Mouse (Mus musculus): ENCODE data around the gene Gm20388. TPM values are rescaled to one million over a fixed set of nuclear protein-coding genes. Genes with fewer than 3 reads are reported as not detected.

Gene Gm20388
- polyA plus RNA-seq, 1 experiment, result 18.7 TPM

GRCm38 (mm10) chr8:122522796-122523651 is 2612.4 kb downstream of the Gm20388 start:
- WGBS, result 65% methylated on average over 14 of the region's 14 CpGs
- no peak for TF ChIP-seq CTCF (IDR thresholded peaks at IDR 0.05; ENCODE audit: borderline replicate concordance, insufficient read depth, low read depth, low read length)
- TF ChIP-seq POLR2A (IDR thresholded peaks at IDR 0.05; ENCODE audit: borderline replicate concordance, insufficient read depth, low read length), result no peak
- Histone ChIP-seq H3K27me3 (ENCODE audit: control insufficient read depth, insufficient read depth, low read length) (no peaks in the 10 kb centered on the region), H3K4me3 (replicated peaks; ENCODE audit: insufficient read depth, low read depth, low read length) (no peak overlapping the region), H3K4me1 (ENCODE audit: control insufficient read depth, insufficient read depth, low read length) (0 out of 2 replicates have a peak, but pooled peaks cover 14% of the 10 kb centered on the region), H3K27ac (ENCODE audit: insufficient read depth, low read length) (no peak overlapping the region)
- DNase-seq, result no peak

- TF ChIP-seq CTCF (IDR thresholded peaks at IDR 0.05; ENCODE audit: borderline replicate concordance, insufficient read depth, low read depth, low read length) (no peak), POLR2A (IDR thresholded peaks at IDR 0.05; ENCODE audit: borderline replicate concordance, insufficient read depth, low read length) (no peak)
- peak in 1 of 2 experiments; percentile 37 for DNase-seq
- Histone ChIP-seq H3K4me3 (replicated peaks; ENCODE audit: insufficient read depth, low read depth, low read length) (no peak overlapping the region), H3K27me3 (ENCODE audit: control insufficient read depth, insufficient read depth, low read length) (no peaks in the 10 kb centered on the region), H3K27ac (ENCODE audit: insufficient read depth, low read length) (no peak overlapping the region), H3K4me1 (ENCODE audit: control insufficient read depth, insufficient read depth, low read length) (0 out of 2 replicates have a peak, but pooled peaks cover 14% of the 10 kb centered on the region)
- 11% methylated on average over 23 of the region's 23 CpGs for WGBS
These were observed 2613.2 kb downstream of the Gm20388 start for GRCm38 (mm10) chr8:122523652-122524360.

DNA sequence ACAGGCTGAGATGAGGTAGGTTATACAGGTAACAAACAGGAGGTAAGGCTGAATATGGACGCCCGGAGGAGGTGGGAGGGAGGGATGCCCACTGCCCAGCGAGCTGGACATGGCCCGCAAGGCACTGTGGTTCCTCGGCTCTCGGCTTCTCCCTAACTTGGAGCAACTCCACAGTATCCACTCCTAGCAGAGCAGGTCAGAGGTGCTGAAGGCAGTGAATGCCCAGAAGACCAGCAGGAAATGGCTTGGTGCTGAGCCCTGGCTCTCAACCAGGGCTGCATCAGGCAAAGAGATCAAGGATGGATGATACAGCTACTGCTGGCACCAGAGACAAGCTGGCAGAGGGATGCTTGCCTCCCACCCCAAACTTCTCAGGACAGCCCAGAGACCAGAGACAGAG is 2613.9 kb downstream of the Gm20388 start:
- Histone ChIP-seq H3K4me1 (ENCODE audit: control insufficient read depth, insufficient read depth, low read length) (0 out of 2 replicates have a peak, but pooled peaks cover 14% of the 10 kb centered on the region), H3K27me3 (ENCODE audit: control insufficient read depth, insufficient read depth, low read length) (no peaks in the 10 kb centered on the region), H3K27ac (ENCODE audit: insufficient read depth, low read length) (no peak overlapping the region), H3K4me3 (replicated peaks; ENCODE audit: insufficient read depth, low read depth, low read length) (no peak overlapping the region)
- no peak for TF ChIP-seq POLR2A (IDR thresholded peaks at IDR 0.05; ENCODE audit: borderline replicate concordance, insufficient read depth, low read length)
- TF ChIP-seq CTCF (IDR thresholded peaks at IDR 0.05; ENCODE audit: borderline replicate concordance, insufficient read depth, low read depth, low read length), result no peak
- 37% methylated on average over 6 of the region's 6 CpGs for WGBS
- DNase-seq, result peak in 1 of 2 experiments; percentile 22

DNA sequence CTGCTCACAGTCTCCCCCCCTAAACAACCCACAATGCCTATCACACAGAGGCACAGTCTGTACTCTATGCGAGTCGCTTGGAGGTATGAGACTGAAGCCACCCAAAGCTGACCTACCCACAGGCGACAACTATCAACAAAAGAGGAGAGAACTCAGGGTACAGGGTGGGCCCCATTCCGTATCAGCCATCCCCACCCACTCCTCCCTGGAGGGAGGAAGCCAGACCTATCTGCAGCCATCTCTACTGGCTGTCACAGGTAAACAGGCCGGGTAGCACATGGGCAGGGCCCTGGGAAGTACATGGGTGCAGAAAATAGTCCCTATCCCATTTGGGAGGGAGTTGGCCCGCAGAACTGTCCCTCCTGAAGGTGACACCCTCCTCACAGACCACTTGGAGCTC is 2614.4 kb downstream of the Gm20388 start:
- H3K27me3 ChIP-seq (ENCODE audit: control insufficient read depth, insufficient read depth, low read length), result no peaks in the 10 kb centered on the region
- H3K4me1 ChIP-seq (ENCODE audit: control insufficient read depth, insufficient read depth, low read length), result 0 out of 2 replicates have a peak, but pooled peaks cover 14% of the 10 kb centered on the region
- WGBS, result 86% methylated on average over 6 of the region's 6 CpGs
- no peak overlapping the region for H3K4me3 ChIP-seq (replicated peaks; ENCODE audit: insufficient read depth, low read depth, low read length)
- no peak for TF ChIP-seq CTCF (IDR thresholded peaks at IDR 0.05; ENCODE audit: borderline replicate concordance, insufficient read depth, low read depth, low read length)
- TF ChIP-seq POLR2A (IDR thresholded peaks at IDR 0.05; ENCODE audit: borderline replicate concordance, insufficient read depth, low read length), result no peak
- no peak overlapping the region for H3K27ac ChIP-seq (ENCODE audit: insufficient read depth, low read length)
- DNase-seq, result no peak

GRCm38 (mm10) chr8:122526084-122526483 is 2615.4 kb downstream of the Gm20388 start:
- H3K27ac ChIP-seq (ENCODE audit: insufficient read depth, low read length), result no peak overlapping the region
- WGBS, result 74% methylated on average over 3 of the region's 3 CpGs
- TF ChIP-seq CTCF (IDR thresholded peaks at IDR 0.05; ENCODE audit: borderline replicate concordance, insufficient read depth, low read depth, low read length) (no peak), POLR2A (IDR thresholded peaks at IDR 0.05; ENCODE audit: borderline replicate concordance, insufficient read depth, low read length) (no peak)
- no peaks in the 10 kb centered on the region for H3K27me3 ChIP-seq (ENCODE audit: control insufficient read depth, insufficient read depth, low read length)
- no peak overlapping the region for H3K4me3 ChIP-seq (replicated peaks; ENCODE audit: insufficient read depth, low read depth, low read length)
- 0 out of 2 replicates have a peak, but pooled peaks cover 14% of the 10 kb centered on the region for H3K4me1 ChIP-seq (ENCODE audit: control insufficient read depth, insufficient read depth, low read length)
- no peak for DNase-seq

- WGBS, result 83% methylated on average over 7 of the region's 7 CpGs
These were observed 2616.0 kb downstream of the Gm20388 start for GRCm38 (mm10) chr8:122526526-122527170.

GRCm38 (mm10) chr8:122527937-122528336 is 2617.3 kb downstream of the Gm20388 start:
- Histone ChIP-seq H3K4me1 (ENCODE audit: control insufficient read depth, insufficient read depth, low read length) (0 out of 2 replicates have a peak, but pooled peaks cover 14% of the 10 kb centered on the region), H3K27me3 (ENCODE audit: control insufficient read depth, insufficient read depth, low read length) (no peaks in the 10 kb centered on the region), H3K4me3 (replicated peaks; ENCODE audit: insufficient read depth, low read depth, low read length) (no peak overlapping the region), H3K27ac (ENCODE audit: insufficient read depth, low read length) (no peak overlapping the region)
- TF ChIP-seq CTCF (IDR thresholded peaks at IDR 0.05; ENCODE audit: borderline replicate concordance, insufficient read depth, low read depth, low read length), result no peak
- TF ChIP-seq POLR2A (IDR thresholded peaks at IDR 0.05; ENCODE audit: borderline replicate concordance, insufficient read depth, low read length), result no peak
- 94% methylated on average over 3 of the region's 3 CpGs for WGBS
- no peak for DNase-seq

More at GRCm38 (mm10) chr8:122526526-122527170, 2616.0 kb downstream of the Gm20388 start:
- Histone ChIP-seq H3K27me3 (ENCODE audit: control insufficient read depth, insufficient read depth, low read length) (no peaks in the 10 kb centered on the region), H3K4me1 (ENCODE audit: control insufficient read depth, insufficient read depth, low read length) (0 out of 2 replicates have a peak, but pooled peaks cover 14% of the 10 kb centered on the region), H3K27ac (ENCODE audit: insufficient read depth, low read length) (no peak overlapping the region), H3K4me3 (replicated peaks; ENCODE audit: insufficient read depth, low read depth, low read length) (no peak overlapping the region)
- TF ChIP-seq CTCF (IDR thresholded peaks at IDR 0.05; ENCODE audit: borderline replicate concordance, insufficient read depth, low read depth, low read length), result no peak
- TF ChIP-seq POLR2A (IDR thresholded peaks at IDR 0.05; ENCODE audit: borderline replicate concordance, insufficient read depth, low read length), result no peak
- DNase-seq, result no peak
